Mouse (Mus musculus) embryonic facial prominence, embryonic 14.5 days (tissue): ENCODE data around the gene Tmem108. TPM values are rescaled to one million over a fixed set of nuclear protein-coding genes. Genes with fewer than 3 reads are reported as not detected.

Source experiments
- ATAC-seq: fragments of 200-750 bp; cut with Nextera tagmentation; 2 replicates; pipeline ENCODE4 v1.8.0; 2017; ENCODE audit warnings: low read depth, moderate number of reproducible peaks, moderate TSS enrichment
- DNase-seq: peaks from one replicate; pipeline ENCODE4 v3.0.0-alpha.2; 2015; ENCODE audit warnings: low spot score
- H3K27ac ChIP-seq: fragments of 300-500 bp; sonication (generic); replicated peaks from 2 replicates; pipeline ENCODE4 v1.5.1; 2014; ENCODE audit warnings: low read depth, mild to moderate bottlenecking, low read length, moderate library complexity
- H3K27me3 ChIP-seq: fragments of 300-500 bp; sonication (generic); replicated peaks from 2 replicates; pipeline ENCODE4 v1.6.1; 2014; ENCODE audit warnings: low read length; ENCODE audit not compliant: control insufficient read depth, insufficient read depth
- H3K36me3 ChIP-seq: fragments of 300-500 bp; sonication (generic); 2 replicates; pipeline ENCODE4 v1.6.1; 2014; ENCODE audit warnings: low read length, mixed read lengths; ENCODE audit not compliant: control insufficient read depth, insufficient read depth
- H3K4me1 ChIP-seq: fragments of 300-500 bp; sonication (generic); 2 replicates; pipeline ENCODE4 v1.6.1; 2014; ENCODE audit warnings: antibody characterized with exemption, low read length; ENCODE audit not compliant: control insufficient read depth, insufficient read depth
- H3K4me2 ChIP-seq: fragments of 300-500 bp; sonication (generic); 2 replicates; pipeline ENCODE4 v1.6.1; 2014; ENCODE audit warnings: low read depth, mild to moderate bottlenecking, low read length, moderate library complexity, mixed read lengths
- H3K4me3 ChIP-seq: fragments of 300-500 bp; sonication (generic); 2 replicates; pipeline ENCODE4 v1.5.1; 2014; ENCODE audit warnings: low read depth, mild to moderate bottlenecking, low read length
- H3K9ac ChIP-seq: fragments of 300-500 bp; sonication (generic); 2 replicates; pipeline ENCODE4 v1.6.1; 2014; ENCODE audit warnings: low read depth, mild to moderate bottlenecking, low read length, moderate library complexity, mixed read lengths
- H3K9me3 ChIP-seq: fragments of 300-500 bp; sonication (generic); 2 replicates; pipeline ENCODE4 v1.6.1; 2016; ENCODE audit warnings: low read length; ENCODE audit not compliant: control insufficient read depth
- WGBS: fragments of 180-500 bp; shearing (Covaris S2); extraction: QIAGEN DNeasy Blood & Tissue Kit; methylation state at CpG from one replicate; pipeline ENCODE4 v1.1.7; 2014; 5-methylcytosine and 5-hydroxymethylcytosine counted together
- polyA plus RNA-seq: library from polyadenylated mRNA; unstranded; fragments of >200 nt; fragmentation: Nextera tagmentation; extraction: Ambion mirVana; gene quantifications from 2 replicates; pipeline ENCODE4 v1.2.1, GENCODE M21; 2014

The Tmem108 gene
- polyA plus RNA-seq, 1 experiment from 2014 or later: 9.9 TPM

DNA sequence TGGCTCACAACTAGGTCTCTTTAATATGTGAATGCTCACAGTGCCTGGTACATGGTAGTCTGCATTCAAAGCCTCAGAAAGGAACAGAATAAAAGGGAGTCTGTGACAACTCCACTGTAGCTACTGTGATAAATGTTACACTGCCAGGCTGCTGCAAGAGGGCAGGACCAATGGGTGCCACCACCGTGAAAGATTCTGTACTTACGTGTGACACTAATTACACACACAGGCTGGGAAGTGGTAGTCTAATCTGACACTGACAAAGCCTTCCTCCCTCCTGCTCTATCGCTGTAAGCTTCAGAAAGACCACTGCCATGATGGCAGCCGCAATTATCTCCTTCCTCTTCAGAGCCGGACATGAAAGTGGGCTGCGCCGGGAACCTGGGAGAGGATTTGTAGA is 292.7 kb downstream of the Tmem108 start:
- no peak overlapping the region for H3K9ac ChIP-seq
- H3K4me3 ChIP-seq: no peak overlapping the region
- H3K4me2 ChIP-seq: no peak overlapping the region
- H3K27me3 ChIP-seq: no peaks in the 10 kb centered on the region
- peaks cover 12% of the 10 kb centered on the region; the same call in 1 of the 2 replicates for H3K4me1 ChIP-seq
- DNase-seq: no peak
- H3K36me3 ChIP-seq: no peaks in the 10 kb centered on the region
- no peak for ATAC-seq
- WGBS: 82% methylated on average over 7 of the region's 7 CpGs
- H3K27ac ChIP-seq: no peak overlapping the region
- no peaks in the 10 kb centered on the region for H3K9me3 ChIP-seq

DNA sequence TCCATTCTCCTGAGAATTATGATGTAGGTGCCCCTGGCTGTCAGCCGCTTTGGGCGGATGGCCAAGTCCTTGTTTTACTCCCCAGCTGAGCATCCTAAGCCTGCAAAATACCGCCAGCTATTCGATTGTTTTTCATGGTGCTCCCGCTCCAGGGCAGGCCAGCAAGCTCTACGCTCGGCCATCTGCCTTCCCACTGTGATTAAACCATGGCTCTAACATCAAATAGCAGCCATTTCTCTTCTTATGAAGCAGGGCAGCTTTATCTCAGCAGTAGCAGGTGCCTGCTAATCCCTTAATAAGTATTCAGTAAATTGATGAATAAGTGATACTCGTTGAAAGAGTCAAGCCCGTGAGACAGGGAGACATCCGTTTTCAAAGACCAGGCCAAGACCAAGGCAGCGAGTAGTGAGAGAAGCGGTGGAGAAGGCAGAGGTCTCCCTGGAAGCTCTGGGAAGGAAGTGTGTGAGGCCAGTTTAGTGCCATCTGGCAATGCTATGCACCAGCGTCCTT is 295.9 kb downstream of the Tmem108 start:
- H3K9me3 ChIP-seq: no peaks in the 10 kb centered on the region
- peak; percentile 61 for ATAC-seq

DNA sequence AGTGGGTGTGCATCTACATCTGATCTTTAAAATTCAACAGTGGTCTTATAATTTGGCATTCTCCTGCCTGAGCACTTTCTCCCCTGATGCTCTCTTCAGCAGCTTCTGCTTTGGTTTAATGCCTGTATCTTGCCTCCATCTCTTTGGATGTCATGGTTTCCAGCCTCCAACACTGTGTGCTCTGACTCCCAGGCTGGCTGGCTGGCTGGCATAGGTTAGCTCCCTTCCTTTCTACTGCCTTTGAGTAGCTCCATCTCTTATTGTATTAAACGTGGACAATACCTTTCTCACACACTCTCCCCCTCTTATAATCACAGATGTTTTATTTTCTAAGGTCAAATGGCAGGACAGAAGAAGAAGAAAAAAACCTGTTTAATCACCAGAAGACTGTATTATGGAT is 296.3 kb downstream of the Tmem108 start:
- Histone ChIP-seq H3K4me2 (no peak overlapping the region), H3K9ac (no peak overlapping the region), H3K4me3 (no peak overlapping the region), H3K4me1 (no peaks in the 10 kb centered on the region; the same call in 1 of the 2 replicates), H3K27me3 (no peaks in the 10 kb centered on the region), H3K9me3 (no peaks in the 10 kb centered on the region), H3K36me3 (no peaks in the 10 kb centered on the region), H3K27ac (no peak overlapping the region)
- DNase-seq (no peak), ATAC-seq (no peak)
- 21% methylated on average over 1 of the region's 1 CpGs for WGBS

More for the DNA sequence above, 295.9 kb downstream of the Tmem108 start:
- H3K4me1 ChIP-seq: peaks cover under 1% of the 10 kb centered on the region; the same call in 1 of the 2 replicates
- peak; percentile 73 for DNase-seq
- H3K27me3 ChIP-seq: no peaks in the 10 kb centered on the region
- no peak overlapping the region for H3K4me2 ChIP-seq
- no peak overlapping the region for H3K9ac ChIP-seq
- H3K4me3 ChIP-seq: no peak overlapping the region
- WGBS: 52% methylated on average over 13 of the region's 13 CpGs
- H3K36me3 ChIP-seq: no peaks in the 10 kb centered on the region
- H3K27ac ChIP-seq: no peak overlapping the region

DNA sequence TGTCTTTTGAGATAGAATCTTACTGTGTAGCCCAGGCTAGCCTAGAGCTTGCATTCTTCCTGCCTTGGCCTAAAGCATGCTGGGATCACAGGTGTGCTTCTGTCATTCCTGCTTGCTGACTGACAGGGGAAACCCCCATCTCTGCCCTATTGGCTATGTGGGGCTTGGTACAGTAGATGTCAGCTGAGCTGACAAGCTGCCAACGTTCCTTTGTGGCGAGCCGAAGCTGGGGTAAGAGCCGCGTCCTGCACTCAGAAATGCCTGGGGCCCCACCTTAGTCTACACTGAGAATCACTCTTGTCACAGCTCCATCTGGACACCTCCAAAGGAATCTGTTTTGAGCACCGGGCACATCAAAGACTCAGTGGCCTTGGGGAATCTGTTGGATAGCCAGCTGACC is 297.8 kb downstream of the Tmem108 start:
- Histone ChIP-seq H3K4me2 (no peak overlapping the region), H3K4me3 (no peak overlapping the region), H3K36me3 (no peaks in the 10 kb centered on the region), H3K27ac (no peak overlapping the region), H3K4me1 (no peaks in the 10 kb centered on the region), H3K9ac (no peak overlapping the region), H3K27me3 (no peaks in the 10 kb centered on the region), H3K9me3 (no peaks in the 10 kb centered on the region)
- WGBS: 65% methylated on average over 6 of the region's 6 CpGs
- no peak for ATAC-seq
- DNase-seq: no peak

- H3K4me3 ChIP-seq: no peak overlapping the region
- 47% methylated on average over 2 of the region's 2 CpGs for WGBS
- H3K9me3 ChIP-seq: no peaks in the 10 kb centered on the region
- no peaks in the 10 kb centered on the region for H3K36me3 ChIP-seq
- no peak overlapping the region for H3K9ac ChIP-seq
- no peaks in the 10 kb centered on the region for H3K4me1 ChIP-seq
- no peak for ATAC-seq
- no peaks in the 10 kb centered on the region for H3K27me3 ChIP-seq
- DNase-seq: no peak
- no peak overlapping the region for H3K4me2 ChIP-seq
- no peak overlapping the region for H3K27ac ChIP-seq
Measured at GRCm38 (mm10) chr9:103459839-103460238, 301.8 kb downstream of the Tmem108 start.

GRCm38 (mm10) chr9:103459307-103459706 is 302.3 kb downstream of the Tmem108 start:
- Histone ChIP-seq H3K4me1 (no peaks in the 10 kb centered on the region), H3K4me3 (no peak overlapping the region), H3K36me3 (no peaks in the 10 kb centered on the region), H3K27ac (no peak overlapping the region), H3K9ac (no peak overlapping the region), H3K4me2 (no peak overlapping the region), H3K27me3 (no peaks in the 10 kb centered on the region), H3K9me3 (no peaks in the 10 kb centered on the region)
- ATAC-seq (no peak), DNase-seq (no peak)
- 96% methylated on average over 1 of the region's 1 CpGs for WGBS

GRCm38 (mm10) chr9:103449651-103450050 is 312.0 kb downstream of the Tmem108 start:
- no peak overlapping the region for H3K4me3 ChIP-seq
- H3K36me3 ChIP-seq: no peaks in the 10 kb centered on the region
- peak; percentile 60; the same call in 1 of the 2 replicates for ATAC-seq
- no peak overlapping the region for H3K27ac ChIP-seq
- DNase-seq: no peak
- no peak overlapping the region for H3K9ac ChIP-seq
- peaks cover 2% of the 10 kb centered on the region; the same call in 1 of the 2 replicates for H3K9me3 ChIP-seq
- H3K4me1 ChIP-seq: no peaks in the 10 kb centered on the region
- WGBS: 79% methylated on average over 6 of the region's 6 CpGs
- H3K27me3 ChIP-seq: no peaks in the 10 kb centered on the region
- no peak overlapping the region for H3K4me2 ChIP-seq

- no peaks in the 10 kb centered on the region for H3K4me1 ChIP-seq
- no peak for DNase-seq
- no peak overlapping the region for H3K4me3 ChIP-seq
- H3K27ac ChIP-seq: no peak overlapping the region
- H3K9me3 ChIP-seq: peaks cover 4% of the 10 kb centered on the region; the same call in 1 of the 2 replicates
- no peak overlapping the region for H3K4me2 ChIP-seq
- 79% methylated on average over 7 of the region's 7 CpGs for WGBS
- no peaks in the 10 kb centered on the region for H3K27me3 ChIP-seq
- ATAC-seq: no peak
- H3K9ac ChIP-seq: no peak overlapping the region
- no peaks in the 10 kb centered on the region for H3K36me3 ChIP-seq
Measured at GRCm38 (mm10) chr9:103449092-103449491, 312.5 kb downstream of the Tmem108 start.

DNA sequence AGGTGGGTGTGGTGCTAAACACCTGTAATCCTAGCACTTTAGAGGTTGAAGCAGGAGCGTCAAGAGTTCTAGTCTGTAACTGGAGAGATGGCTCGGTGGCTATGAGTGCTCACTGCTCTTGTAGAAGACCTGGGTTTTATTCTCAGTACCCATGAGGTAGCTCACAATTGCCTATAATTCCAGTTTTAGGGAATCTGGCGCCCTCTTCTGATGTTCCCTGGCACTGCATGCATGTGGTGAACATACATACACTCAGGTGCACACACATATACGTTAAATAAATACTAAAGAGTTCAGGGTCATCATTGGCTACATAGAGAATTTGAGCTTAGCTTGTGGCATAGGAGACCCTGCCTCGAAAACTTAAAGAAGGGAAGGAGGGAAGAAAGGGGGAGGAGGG is 317.0 kb downstream of the Tmem108 start:
- DNase-seq: no peak
- H3K27ac ChIP-seq: no peak overlapping the region
- H3K4me3 ChIP-seq: no peak overlapping the region

More for the DNA sequence above, 317.0 kb downstream of the Tmem108 start:
- Histone ChIP-seq H3K9me3 (peaks cover 4% of the 10 kb centered on the region; the same call in 1 of the 2 replicates), H3K9ac (no peak overlapping the region), H3K4me1 (peaks cover 16% of the 10 kb centered on the region; the same call in 1 of the 2 replicates), H3K36me3 (no peaks in the 10 kb centered on the region), H3K4me2 (no peak overlapping the region), H3K27me3 (no peaks in the 10 kb centered on the region)
- no peak for ATAC-seq
- 91% methylated on average over 5 of the region's 5 CpGs for WGBS
